Mouse (Mus musculus): ENCODE data around the gene Itgb1. TPM values are rescaled to one million over a fixed set of nuclear protein-coding genes. Genes with fewer than 3 reads are reported as not detected.

Gene Itgb1
- 261 and 314 TPM in 2 replicates for polyA plus RNA-seq (2016; fragmentation: Nextera tagmentation; extraction: Ambion mirVana)

DNA sequence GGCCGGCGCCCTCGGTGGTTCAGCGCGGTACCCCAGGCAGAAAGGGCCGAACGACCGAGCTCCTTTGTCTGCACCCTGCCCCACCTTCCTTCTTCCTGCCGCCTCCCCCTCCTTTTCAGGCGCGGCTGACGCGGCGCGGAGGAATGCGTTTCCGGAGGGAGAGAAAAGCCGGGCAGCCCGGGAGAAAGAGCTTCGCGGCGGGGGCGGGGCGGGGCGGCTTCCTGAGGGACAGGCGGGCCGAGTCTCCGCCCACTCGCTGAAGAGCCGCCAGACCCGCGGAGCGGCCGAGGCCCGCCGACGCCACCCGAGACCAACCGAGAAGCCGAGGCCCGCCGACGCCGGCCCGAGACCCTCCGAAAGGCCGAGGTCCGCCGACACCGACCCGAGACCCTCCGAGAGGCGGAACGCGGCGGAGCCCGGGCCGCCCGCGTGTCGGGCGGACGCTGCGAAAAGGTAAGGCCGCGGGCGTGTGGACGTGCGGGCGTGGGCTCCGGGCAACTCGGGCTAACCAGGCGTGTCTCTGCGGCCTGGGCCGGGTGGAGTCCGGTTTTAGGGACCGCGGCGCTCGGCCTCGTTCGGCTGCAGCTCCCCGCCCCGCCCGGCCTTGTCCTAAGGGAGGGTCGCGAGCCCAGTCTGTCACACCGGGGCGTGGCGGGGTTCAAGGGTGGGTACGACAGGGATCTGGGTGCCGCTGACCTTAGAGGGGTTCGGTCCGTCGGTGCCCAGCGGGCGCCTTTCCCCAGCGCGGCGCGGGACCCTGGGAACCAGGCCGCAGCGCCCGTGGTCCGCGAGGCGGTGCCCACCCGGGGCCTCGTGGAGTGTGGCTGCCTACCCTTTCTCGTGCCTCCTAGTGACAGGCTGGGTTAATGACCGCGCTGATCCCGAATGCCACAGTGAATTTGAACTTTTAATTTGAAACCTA lies at the start of gene Itgb1:
TSS of gene Itgb1 (plus strand) at position 148 of the 922 bp plus-strand sequence.
- WGBS = under 1% methylated on average over 105 of the region's 113 CpGs
- H3K27me3 ChIP-seq (ENCODE audit: insufficient read depth, poor library complexity, severe bottlenecking) = no peaks in the 10 kb centered on the region

DNA sequence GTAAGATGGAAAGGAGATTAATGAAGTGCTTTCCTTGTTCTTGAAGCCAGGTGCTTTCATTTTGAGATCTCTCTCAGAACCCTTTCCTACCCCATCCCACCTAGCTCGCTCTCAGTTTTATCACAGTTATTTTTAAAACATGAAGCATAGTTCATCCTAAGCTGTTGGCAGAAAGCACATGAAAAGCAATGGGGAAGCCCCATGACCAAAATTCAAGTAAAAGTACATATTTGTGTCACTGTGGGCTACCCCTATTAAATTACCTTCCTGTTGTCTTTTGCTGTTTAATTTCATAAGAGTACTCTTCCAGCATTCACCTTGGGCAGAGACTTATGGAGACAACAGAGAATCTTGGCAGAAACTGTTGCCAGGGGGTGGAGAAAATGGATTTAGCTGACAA lies 42.4 kb upstream of the Itgb1 start:
- Histone ChIP-seq H3K4me3 (no peak overlapping the region), H3K4me1 (no peaks in the 10 kb centered on the region), H3K27me3 (ENCODE audit: insufficient read depth, poor library complexity, severe bottlenecking) (no peaks in the 10 kb centered on the region), H3K36me3 (no peaks in the 10 kb centered on the region), H3K9me3 (no peaks in the 10 kb centered on the region), H3K27ac (no peak overlapping the region)
- WGBS = 74% methylated on average over 1 of the region's 1 CpGs
- DNase-seq (ENCODE audit: low spot score) = no peak

More for the DNA sequence above, at the start of gene Itgb1:
- Histone ChIP-seq H3K9me3 (no peaks in the 10 kb centered on the region), H3K36me3 (no peaks in the 10 kb centered on the region), H3K4me3 (peak within 1 kb of the TSS; percentile 85), H3K27ac (peak within 1 kb of the TSS; percentile 99), H3K4me1 (peaks cover 17% of the 10 kb centered on the region)
- DNase-seq (ENCODE audit: low spot score) = peak; percentile 97

DNA sequence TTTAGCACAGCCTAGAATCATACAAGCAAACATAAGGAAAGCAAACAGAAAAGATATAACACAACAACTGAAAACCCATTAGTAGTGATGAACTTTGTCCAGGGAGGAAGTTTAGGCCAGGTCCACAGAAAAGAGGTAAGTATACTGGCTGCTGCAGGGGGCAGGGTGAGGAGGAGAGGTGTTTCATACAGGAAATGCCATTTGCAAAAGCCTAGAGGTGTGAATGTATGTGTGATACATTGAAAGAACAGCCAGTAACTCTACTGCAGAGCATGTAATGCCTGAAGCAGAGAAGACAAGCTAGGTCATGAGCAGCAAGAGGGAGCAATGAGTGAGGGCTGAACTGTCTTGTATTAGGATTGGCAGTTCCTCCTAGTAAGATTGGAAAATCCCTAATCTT lies 40.0 kb upstream of the Itgb1 start:
- DNase-seq (ENCODE audit: low spot score) = no peak
- Histone ChIP-seq H3K9me3 (no peaks in the 10 kb centered on the region), H3K27ac (no peak overlapping the region), H3K36me3 (no peaks in the 10 kb centered on the region), H3K4me1 (no peaks in the 10 kb centered on the region), H3K4me3 (no peak overlapping the region), H3K27me3 (ENCODE audit: insufficient read depth, poor library complexity, severe bottlenecking) (no peaks in the 10 kb centered on the region)

DNA sequence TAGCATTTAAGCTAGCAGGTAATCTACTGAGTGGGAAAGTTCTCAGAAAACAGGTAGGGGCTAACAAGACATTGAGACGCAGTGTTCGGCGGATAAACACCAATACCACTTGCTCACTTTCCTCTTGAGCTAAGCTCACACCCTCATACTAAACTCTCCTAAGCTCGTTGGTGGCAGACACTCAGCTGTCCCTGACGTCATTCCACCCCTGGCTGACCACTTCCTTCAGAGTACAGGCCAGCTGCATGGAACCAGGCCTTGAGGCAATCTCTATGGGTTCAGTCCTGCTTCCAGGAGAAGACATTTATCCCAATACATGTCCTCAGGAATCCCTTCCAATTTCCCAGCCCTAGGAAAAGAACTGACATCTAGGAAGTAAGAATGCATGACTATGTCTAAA lies 39.0 kb upstream of the Itgb1 start:
- no peaks in the 10 kb centered on the region for H3K9me3 ChIP-seq
- no peaks in the 10 kb centered on the region for H3K36me3 ChIP-seq
- H3K4me3 ChIP-seq = no peak overlapping the region
- 74% methylated on average over 5 of the region's 5 CpGs for WGBS
- H3K27ac ChIP-seq = no peak overlapping the region
- no peak for DNase-seq (ENCODE audit: low spot score)
- no peaks in the 10 kb centered on the region for H3K4me1 ChIP-seq
- no peaks in the 10 kb centered on the region for H3K27me3 ChIP-seq (ENCODE audit: insufficient read depth, poor library complexity, severe bottlenecking)

DNA sequence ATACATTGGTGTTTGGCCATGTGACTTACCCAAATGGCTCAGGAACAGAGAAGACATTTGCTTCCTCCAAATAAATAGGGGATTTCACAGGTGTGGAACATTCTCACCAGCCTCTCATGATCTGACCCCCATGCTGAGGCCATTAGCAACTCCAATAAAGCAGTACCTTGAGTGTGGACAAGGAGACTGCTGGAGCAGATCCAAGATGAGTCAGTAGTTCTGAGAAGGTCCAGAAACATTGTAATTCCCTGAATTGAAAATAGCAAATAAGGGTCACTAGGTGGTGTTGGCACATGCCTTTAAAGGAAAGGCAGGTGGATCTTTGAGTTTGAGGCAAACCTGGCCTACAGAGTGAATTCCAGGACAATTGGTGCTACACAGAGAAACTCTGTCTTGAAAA lies 37.4 kb upstream of the Itgb1 start:
- no peaks in the 10 kb centered on the region for H3K4me1 ChIP-seq
- H3K36me3 ChIP-seq = no peaks in the 10 kb centered on the region

DNA sequence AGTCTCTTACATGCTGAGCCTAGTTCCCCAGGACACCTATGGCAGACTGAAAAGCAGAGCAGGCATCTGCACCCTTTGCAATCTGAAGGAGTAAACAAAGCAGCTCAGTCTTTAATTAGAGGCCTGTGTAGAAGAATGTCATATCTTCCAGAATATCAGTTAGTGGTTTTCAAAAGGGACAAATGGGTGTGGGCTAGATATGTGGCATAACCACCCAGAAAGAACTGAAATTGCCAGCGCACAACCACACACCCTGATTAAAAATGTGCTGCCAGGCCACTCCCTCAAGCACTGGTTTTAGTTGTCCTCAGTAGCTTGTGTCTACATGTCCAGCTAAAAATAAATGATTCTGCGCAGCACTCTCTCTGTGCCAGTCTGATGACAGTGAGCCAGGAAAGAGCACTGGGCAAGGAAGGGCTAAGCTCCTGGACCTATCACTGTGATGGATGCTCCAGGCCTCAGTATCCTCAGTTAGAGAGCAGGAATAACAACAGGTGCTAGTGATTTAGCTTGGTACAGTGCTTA lies 35.1 kb upstream of the Itgb1 start:
- no peak overlapping the region for H3K27ac ChIP-seq
- peaks cover 17% of the 10 kb centered on the region for H3K4me1 ChIP-seq
- WGBS = 73% methylated on average over 2 of the region's 2 CpGs
- DNase-seq (ENCODE audit: low spot score) = no peak
- no peaks in the 10 kb centered on the region for H3K36me3 ChIP-seq
- H3K9me3 ChIP-seq = no peaks in the 10 kb centered on the region
- H3K4me3 ChIP-seq = no peak overlapping the region
- no peaks in the 10 kb centered on the region for H3K27me3 ChIP-seq (ENCODE audit: insufficient read depth, poor library complexity, severe bottlenecking)

More for the DNA sequence above, 37.4 kb upstream of the Itgb1 start:
- H3K27ac ChIP-seq = no peak overlapping the region
- no peak for DNase-seq (ENCODE audit: low spot score)
- H3K9me3 ChIP-seq = no peaks in the 10 kb centered on the region
- no peaks in the 10 kb centered on the region for H3K27me3 ChIP-seq (ENCODE audit: insufficient read depth, poor library complexity, severe bottlenecking)
- H3K4me3 ChIP-seq = no peak overlapping the region

DNA sequence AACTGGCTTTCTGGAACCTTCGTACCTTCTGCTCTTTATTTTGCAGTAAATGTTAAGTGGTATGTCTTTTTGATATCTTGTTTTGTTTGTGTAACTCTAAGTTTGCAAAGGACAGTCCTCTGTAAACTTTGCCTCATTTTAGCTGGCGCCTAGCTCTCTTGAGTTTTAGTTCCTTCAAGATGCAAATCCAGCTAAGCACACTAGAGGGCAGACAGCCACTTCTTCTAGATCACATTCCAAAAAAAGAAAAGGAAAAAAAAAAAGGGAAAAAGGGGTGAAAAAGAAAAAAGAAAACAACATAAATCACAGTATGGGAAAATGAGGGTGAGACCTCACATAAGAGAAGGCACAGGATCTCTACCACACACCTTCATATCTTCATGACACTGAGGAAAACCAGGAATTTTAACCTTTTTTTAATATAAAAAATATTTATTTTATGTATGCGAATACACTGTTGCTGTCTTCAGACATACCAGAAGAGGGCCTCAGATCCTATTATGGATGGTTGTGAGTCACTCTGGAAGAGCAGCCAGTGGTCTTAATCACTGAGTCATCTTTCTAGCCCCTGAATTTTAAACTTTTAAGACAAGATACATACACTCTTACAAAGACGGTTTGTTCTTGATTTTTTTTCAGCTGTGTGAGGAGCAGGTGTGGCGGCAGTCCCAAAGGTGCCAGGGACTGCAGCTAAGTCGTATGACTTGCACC lies 32.9 kb upstream of the Itgb1 start:
- no peak for DNase-seq (ENCODE audit: low spot score)
- Histone ChIP-seq H3K4me1 (peaks cover 20% of the 10 kb centered on the region), H3K27ac (no peak overlapping the region), H3K27me3 (ENCODE audit: insufficient read depth, poor library complexity, severe bottlenecking) (no peaks in the 10 kb centered on the region), H3K36me3 (no peaks in the 10 kb centered on the region), H3K4me3 (no peak overlapping the region), H3K9me3 (no peaks in the 10 kb centered on the region)
- WGBS = 48% methylated on average over 6 of the region's 6 CpGs

DNA sequence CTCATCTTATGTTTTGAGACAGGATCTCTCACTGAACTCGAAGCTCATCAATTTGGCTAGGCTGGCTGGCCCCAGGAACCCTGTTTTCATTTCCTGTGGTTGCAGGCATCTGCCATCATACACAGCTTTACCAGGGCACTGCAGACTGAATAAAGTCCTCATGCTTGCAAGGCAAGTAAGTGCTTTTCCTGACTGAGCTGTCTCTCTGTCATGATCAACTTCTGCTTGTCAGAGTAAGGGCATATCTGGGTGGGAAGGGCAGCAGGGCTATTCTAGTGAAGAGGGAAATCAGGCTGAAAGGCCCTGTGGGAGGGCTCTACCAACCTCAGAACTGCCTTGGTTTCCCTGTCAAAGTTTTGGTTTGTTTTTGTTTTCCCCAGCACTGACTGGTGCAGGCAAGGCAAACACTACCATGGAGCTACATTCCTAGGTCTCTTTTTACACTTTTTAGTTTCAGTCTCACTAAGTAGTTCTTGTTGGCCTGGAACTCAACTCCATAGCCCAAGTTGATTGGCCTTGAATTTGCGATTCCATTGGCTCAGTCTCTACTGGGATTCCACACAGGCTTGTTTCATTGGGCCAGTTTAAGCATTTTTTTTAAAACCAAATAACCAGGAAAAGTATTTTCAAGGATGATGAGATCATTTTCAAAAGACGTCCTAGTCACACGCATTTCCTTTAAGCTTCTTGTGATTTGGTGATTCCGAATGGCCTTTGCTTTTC lies 31.7 kb upstream of the Itgb1 start:
- peak overlapping the region; percentile 95 for H3K27ac ChIP-seq

DNA sequence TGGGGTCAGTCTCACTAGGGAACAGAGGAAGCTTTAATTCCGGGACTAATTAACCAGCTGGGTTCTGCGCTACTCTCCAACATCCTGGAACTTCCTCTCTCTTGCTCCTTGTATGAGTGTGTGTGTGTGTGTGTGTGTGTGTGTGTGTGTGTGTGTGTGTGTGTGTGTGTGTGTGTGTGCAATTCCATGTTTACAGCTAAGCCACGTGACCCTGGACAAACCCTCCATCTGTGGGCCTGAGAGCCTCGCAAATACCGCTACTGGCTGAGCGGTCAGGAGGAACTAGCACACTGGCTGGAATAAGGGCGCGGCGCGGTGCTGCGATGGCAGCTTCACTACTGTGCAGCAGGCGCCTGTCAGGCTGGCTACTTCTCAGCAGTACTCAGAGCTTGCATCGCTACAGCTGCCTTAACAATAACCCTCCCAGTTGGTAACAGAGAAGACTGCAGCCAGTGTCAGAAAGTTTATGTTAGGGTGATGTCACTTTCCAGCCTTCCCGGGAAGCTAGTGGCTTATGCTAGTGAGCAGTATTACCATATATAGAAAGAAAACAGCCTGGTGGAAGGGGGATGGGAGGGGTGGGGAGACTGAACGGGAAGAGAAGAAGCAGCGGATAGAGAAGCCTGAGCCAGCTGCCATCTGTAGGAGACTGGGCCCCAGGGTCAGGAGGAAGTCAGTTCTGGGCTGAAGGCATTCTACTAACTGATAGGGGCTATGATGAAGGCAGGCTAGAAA lies 30.9 kb upstream of the Itgb1 start:
- Histone ChIP-seq H3K4me1 (peaks cover 20% of the 10 kb centered on the region), H3K4me3 (peak overlapping the region; percentile 49), H3K9me3 (no peaks in the 10 kb centered on the region), H3K27ac (peak overlapping the region; percentile 95), H3K27me3 (ENCODE audit: insufficient read depth, poor library complexity, severe bottlenecking) (no peaks in the 10 kb centered on the region), H3K36me3 (no peaks in the 10 kb centered on the region)
- 2% methylated on average over 16 of the region's 16 CpGs for WGBS
- peak; percentile 95 for DNase-seq (ENCODE audit: low spot score)

More for the DNA sequence above, 31.7 kb upstream of the Itgb1 start:
- H3K4me3 ChIP-seq = peak overlapping the region; percentile 49
- no peaks in the 10 kb centered on the region for H3K27me3 ChIP-seq (ENCODE audit: insufficient read depth, poor library complexity, severe bottlenecking)
- H3K4me1 ChIP-seq = peaks cover 20% of the 10 kb centered on the region
- H3K36me3 ChIP-seq = no peaks in the 10 kb centered on the region
- 37% methylated on average over 5 of the region's 5 CpGs for WGBS
- no peak for DNase-seq (ENCODE audit: low spot score)
- H3K9me3 ChIP-seq = no peaks in the 10 kb centered on the region

DNA sequence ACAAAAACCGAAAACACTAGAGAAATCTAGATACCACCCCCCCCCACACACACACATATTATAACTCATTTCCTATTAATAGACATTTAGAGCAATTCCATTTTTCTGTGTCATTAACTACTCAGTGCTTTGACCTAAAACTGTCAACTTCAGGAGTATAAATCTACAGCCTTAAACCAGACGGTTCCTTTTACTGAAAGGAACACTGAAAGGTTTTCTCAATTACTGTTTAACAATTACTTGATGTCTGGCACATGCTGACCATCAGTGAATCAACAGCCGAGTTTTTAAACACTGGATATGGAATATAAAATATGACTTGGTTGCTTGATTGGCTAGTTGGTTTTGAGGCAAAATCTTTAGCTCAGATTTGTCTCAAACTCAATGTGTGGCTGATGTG lies 23.3 kb upstream of the Itgb1 start:
- no peak overlapping the region for H3K4me3 ChIP-seq
- H3K27ac ChIP-seq = no peak overlapping the region
- H3K4me1 ChIP-seq = no peaks in the 10 kb centered on the region
- 76% methylated on average over 3 of the region's 3 CpGs for WGBS
- no peak for DNase-seq (ENCODE audit: low spot score)
- H3K27me3 ChIP-seq (ENCODE audit: insufficient read depth, poor library complexity, severe bottlenecking) = no peaks in the 10 kb centered on the region
- H3K36me3 ChIP-seq = no peaks in the 10 kb centered on the region
- no peaks in the 10 kb centered on the region for H3K9me3 ChIP-seq

DNA sequence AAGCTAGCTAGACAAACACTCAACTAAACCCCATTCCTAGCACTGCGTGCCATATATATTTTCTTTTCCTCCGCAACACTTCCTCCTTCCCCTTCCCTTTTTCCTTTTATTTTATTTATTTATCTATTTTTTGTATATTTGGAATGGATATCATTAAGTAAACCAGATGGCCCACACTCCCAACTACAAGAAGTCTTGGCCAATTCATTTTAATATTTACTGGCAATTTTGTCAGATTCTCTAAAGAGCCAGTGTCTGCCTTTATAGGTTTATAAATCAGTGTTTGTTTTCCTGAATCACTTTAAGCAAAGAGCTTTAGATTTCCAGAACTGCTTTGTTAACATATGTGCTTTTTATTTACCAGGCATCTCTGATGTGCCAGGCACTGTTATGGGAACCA lies 22.8 kb upstream of the Itgb1 start:
- no peak for DNase-seq (ENCODE audit: low spot score)
- Histone ChIP-seq H3K4me1 (no peaks in the 10 kb centered on the region), H3K27me3 (ENCODE audit: insufficient read depth, poor library complexity, severe bottlenecking) (no peaks in the 10 kb centered on the region), H3K36me3 (no peaks in the 10 kb centered on the region), H3K9me3 (no peaks in the 10 kb centered on the region), H3K27ac (no peak overlapping the region), H3K4me3 (no peak overlapping the region)
- 93% methylated on average over 2 of the region's 2 CpGs for WGBS

DNA sequence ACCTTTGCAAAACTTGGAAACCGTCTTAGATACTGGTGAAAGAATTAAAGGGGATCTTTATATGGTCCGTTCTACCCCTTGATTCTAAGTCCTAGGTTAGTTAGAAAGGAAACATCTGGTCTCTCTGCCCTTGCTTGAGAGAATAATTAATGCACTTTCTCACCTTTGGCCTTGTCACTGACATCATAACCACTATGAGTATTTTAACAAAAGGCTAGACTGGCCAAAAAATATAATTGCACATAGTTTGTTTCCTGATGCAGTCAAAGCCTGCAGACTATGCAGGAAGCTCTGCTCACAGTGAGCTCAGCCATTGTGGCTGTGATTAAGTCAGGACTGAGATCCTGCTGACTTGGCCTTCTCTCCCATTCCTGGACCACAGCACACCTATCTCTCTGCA lies 22.3 kb upstream of the Itgb1 start:
- no peaks in the 10 kb centered on the region for H3K36me3 ChIP-seq
- H3K27ac ChIP-seq = no peak overlapping the region
- H3K4me1 ChIP-seq = no peaks in the 10 kb centered on the region
- no peak overlapping the region for H3K4me3 ChIP-seq
- DNase-seq (ENCODE audit: low spot score) = no peak
- WGBS = 73% methylated on average over 2 of the region's 2 CpGs
- no peaks in the 10 kb centered on the region for H3K27me3 ChIP-seq (ENCODE audit: insufficient read depth, poor library complexity, severe bottlenecking)
- no peaks in the 10 kb centered on the region for H3K9me3 ChIP-seq

Measured in heart, embryonic 10.5 days (tissue).